Mouse (Mus musculus): ENCODE measurements around the gene Cryzl1. TPM values are rescaled to one million over a fixed set of nuclear protein-coding genes. Genes with fewer than 3 reads are reported as not detected.

Gene Cryzl1
- 106 and 111 TPM in 2 replicates for polyA plus RNA-seq (2015; fragmentation: Nextera tagmentation; extraction: Ambion mirVana)

- Histone ChIP-seq H3K9ac (replicated peaks; ENCODE audit: low read depth, low read length) (peak within 1 kb of the TSS; percentile 92), H3K4me3 (replicated peaks; ENCODE audit: low read length) (peak within 1 kb of the TSS; percentile 93), H3K27me3 (replicated peaks; ENCODE audit: control insufficient read depth, insufficient read depth, low read length) (no peaks in the 10 kb centered on the region), H3K4me2 (ENCODE audit: low read length) (peak within 1 kb of the TSS; percentile 89), H3K27ac (ENCODE audit: low read length) (peak within 1 kb of the TSS; percentile 97), H3K4me1 (replicated peaks; ENCODE audit: control insufficient read depth, insufficient read depth, low read length) (peaks cover 35% of the 10 kb centered on the region), H3K36me3 (ENCODE audit: control insufficient read depth, insufficient read depth) (no peaks in the 10 kb centered on the region), H3K9me3 (ENCODE audit: control insufficient read depth, low read length) (no peaks in the 10 kb centered on the region)
- ATAC-seq: peak; percentile 95
- 1% methylated on average over 46 of the region's 46 CpGs for WGBS
These were observed at the start of gene Cryzl1 for GRCm38 (mm10) chr16:91728123-91729065. TSS of gene Cryzl1 (minus strand) at chr16:91728975.

- peaks cover 33% of the 10 kb centered on the region for H3K4me1 ChIP-seq (replicated peaks; ENCODE audit: control insufficient read depth, insufficient read depth, low read length)
- H3K27me3 ChIP-seq (replicated peaks; ENCODE audit: control insufficient read depth, insufficient read depth, low read length): no peaks in the 10 kb centered on the region
- WGBS: 78% methylated on average over 7 of the region's 7 CpGs
- H3K9me3 ChIP-seq (ENCODE audit: control insufficient read depth, low read length): no peaks in the 10 kb centered on the region
- H3K36me3 ChIP-seq (ENCODE audit: control insufficient read depth, insufficient read depth): no peaks in the 10 kb centered on the region
- H3K4me2 ChIP-seq (ENCODE audit: low read length): no peak overlapping the region
- no peak for ATAC-seq
- H3K4me3 ChIP-seq (replicated peaks; ENCODE audit: low read length): no peak overlapping the region
- no peak overlapping the region for H3K27ac ChIP-seq (ENCODE audit: low read length)
- H3K9ac ChIP-seq (replicated peaks; ENCODE audit: low read depth, low read length): no peak overlapping the region
These were observed 43.8 kb upstream of the Cryzl1 start for GRCm38 (mm10) chr16:91772586-91772985.

DNA sequence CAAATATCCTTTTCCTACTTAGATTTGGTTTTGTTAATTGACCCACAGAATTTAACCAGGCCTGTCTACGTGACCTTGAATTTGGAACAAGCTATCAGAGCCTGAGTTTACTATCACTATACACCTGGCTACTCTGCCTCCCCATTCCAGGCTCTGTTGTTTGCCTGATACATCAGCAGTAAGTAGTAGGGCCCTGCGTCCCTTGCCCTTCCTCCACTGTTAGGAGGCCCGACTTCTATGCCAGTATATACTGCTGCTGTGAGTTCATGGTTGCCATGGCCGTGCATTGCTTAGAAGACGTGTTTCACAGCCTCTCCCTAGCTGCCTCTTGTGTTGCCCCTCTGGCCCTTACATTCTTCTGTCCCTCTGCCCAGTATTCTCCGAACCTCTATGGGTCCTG, 42.6 kb upstream of the Cryzl1 start:
- peak overlapping the region; percentile 70 for H3K27ac ChIP-seq (ENCODE audit: low read length)
- peaks cover 38% of the 10 kb centered on the region for H3K4me1 ChIP-seq (replicated peaks; ENCODE audit: control insufficient read depth, insufficient read depth, low read length)
- WGBS: 74% methylated on average over 6 of the region's 6 CpGs
- H3K27me3 ChIP-seq (replicated peaks; ENCODE audit: control insufficient read depth, insufficient read depth, low read length): no peaks in the 10 kb centered on the region
- H3K4me2 ChIP-seq (ENCODE audit: low read length): no peak overlapping the region
- H3K36me3 ChIP-seq (ENCODE audit: control insufficient read depth, insufficient read depth): no peaks in the 10 kb centered on the region
- H3K9me3 ChIP-seq (ENCODE audit: control insufficient read depth, low read length): no peaks in the 10 kb centered on the region
- peak; percentile 32; the same call in 1 of the 2 replicates for ATAC-seq
- peak overlapping the region; percentile 30; the same call in 1 of the 2 replicates for H3K9ac ChIP-seq (replicated peaks; ENCODE audit: low read depth, low read length)
- H3K4me3 ChIP-seq (replicated peaks; ENCODE audit: low read length): no peak overlapping the region

DNA sequence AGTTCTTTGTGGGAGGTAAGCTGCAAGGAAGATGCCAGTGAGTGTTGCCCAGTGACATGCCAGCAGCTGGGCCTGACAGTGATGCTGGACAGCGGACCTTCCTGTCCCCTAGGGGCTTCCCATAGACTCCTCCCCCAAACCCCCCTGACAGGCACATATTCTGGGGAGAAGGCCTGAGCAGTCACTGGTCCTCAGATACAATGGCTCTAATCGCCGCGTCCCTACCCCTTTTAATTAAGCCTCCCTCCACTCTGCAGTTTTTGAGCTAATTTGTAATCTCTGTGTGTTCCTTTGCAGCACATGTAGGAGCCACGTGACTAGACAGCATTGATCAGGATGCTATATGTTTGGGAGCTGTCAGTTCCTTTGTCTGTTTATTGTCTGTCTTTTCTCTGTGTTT, 41.9 kb upstream of the Cryzl1 start:
- Histone ChIP-seq H3K4me1 (replicated peaks; ENCODE audit: control insufficient read depth, insufficient read depth, low read length) (peaks cover 37% of the 10 kb centered on the region), H3K9me3 (ENCODE audit: control insufficient read depth, low read length) (no peaks in the 10 kb centered on the region), H3K4me3 (replicated peaks; ENCODE audit: low read length) (no peak overlapping the region), H3K36me3 (ENCODE audit: control insufficient read depth, insufficient read depth) (no peaks in the 10 kb centered on the region), H3K4me2 (ENCODE audit: low read length) (peak overlapping the region; percentile 9; the same call in 1 of the 2 replicates), H3K9ac (replicated peaks; ENCODE audit: low read depth, low read length) (peak overlapping the region; percentile 37; the same call in 1 of the 2 replicates), H3K27me3 (replicated peaks; ENCODE audit: control insufficient read depth, insufficient read depth, low read length) (no peaks in the 10 kb centered on the region), H3K27ac (ENCODE audit: low read length) (peak overlapping the region; percentile 70)
- WGBS: 0% methylated on average over 5 of the region's 5 CpGs
- ATAC-seq: peak; percentile 70

- WGBS: 69% methylated on average over 5 of the region's 5 CpGs
- peaks cover 36% of the 10 kb centered on the region for H3K4me1 ChIP-seq (replicated peaks; ENCODE audit: control insufficient read depth, insufficient read depth, low read length)
- H3K4me3 ChIP-seq (replicated peaks; ENCODE audit: low read length): no peak overlapping the region
- H3K27me3 ChIP-seq (replicated peaks; ENCODE audit: control insufficient read depth, insufficient read depth, low read length): no peaks in the 10 kb centered on the region
- no peak for ATAC-seq
- H3K27ac ChIP-seq (ENCODE audit: low read length): no peak overlapping the region; the same call in 1 of the 2 replicates
- H3K9ac ChIP-seq (replicated peaks; ENCODE audit: low read depth, low read length): no peak overlapping the region
- H3K9me3 ChIP-seq (ENCODE audit: control insufficient read depth, low read length): no peaks in the 10 kb centered on the region
- no peak overlapping the region for H3K4me2 ChIP-seq (ENCODE audit: low read length)
- no peaks in the 10 kb centered on the region for H3K36me3 ChIP-seq (ENCODE audit: control insufficient read depth, insufficient read depth)
These were observed 41.1 kb upstream of the Cryzl1 start for GRCm38 (mm10) chr16:91769911-91770310.

DNA sequence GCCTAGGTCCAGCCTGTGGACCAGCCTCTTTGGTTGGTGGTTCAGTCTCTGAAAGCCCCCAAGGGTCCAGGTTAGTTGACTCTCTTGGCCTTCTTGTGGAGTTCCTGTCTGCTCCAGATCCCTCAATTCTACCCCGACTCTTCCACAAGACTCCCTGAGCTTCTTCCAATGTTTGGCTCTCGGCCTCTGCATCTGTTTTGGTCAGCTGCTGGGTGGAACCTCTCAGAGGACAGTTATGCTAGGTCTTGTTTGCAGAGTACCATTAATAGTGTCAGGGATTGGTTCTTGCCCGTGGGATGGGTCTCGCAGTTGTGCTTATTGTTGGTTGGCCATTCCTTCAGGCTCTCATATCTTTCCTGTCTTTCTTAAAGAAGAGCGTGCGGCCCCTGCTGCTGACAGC, 39.8 kb upstream of the Cryzl1 start:
- H3K36me3 ChIP-seq (ENCODE audit: control insufficient read depth, insufficient read depth): no peaks in the 10 kb centered on the region
- peaks cover 39% of the 10 kb centered on the region for H3K4me1 ChIP-seq (replicated peaks; ENCODE audit: control insufficient read depth, insufficient read depth, low read length)
- no peaks in the 10 kb centered on the region for H3K27me3 ChIP-seq (replicated peaks; ENCODE audit: control insufficient read depth, insufficient read depth, low read length)
- no peak for ATAC-seq
- H3K4me3 ChIP-seq (replicated peaks; ENCODE audit: low read length): no peak overlapping the region
- 98% methylated on average over 6 of the region's 6 CpGs for WGBS
- no peaks in the 10 kb centered on the region for H3K9me3 ChIP-seq (ENCODE audit: control insufficient read depth, low read length)
- H3K4me2 ChIP-seq (ENCODE audit: low read length): no peak overlapping the region
- no peak overlapping the region for H3K27ac ChIP-seq (ENCODE audit: low read length)
- no peak overlapping the region for H3K9ac ChIP-seq (replicated peaks; ENCODE audit: low read depth, low read length)

- no peak for ATAC-seq
- Histone ChIP-seq H3K27me3 (replicated peaks; ENCODE audit: control insufficient read depth, insufficient read depth, low read length) (no peaks in the 10 kb centered on the region), H3K4me2 (ENCODE audit: low read length) (no peak overlapping the region), H3K9me3 (ENCODE audit: control insufficient read depth, low read length) (no peaks in the 10 kb centered on the region), H3K4me3 (replicated peaks; ENCODE audit: low read length) (no peak overlapping the region), H3K9ac (replicated peaks; ENCODE audit: low read depth, low read length) (no peak overlapping the region), H3K4me1 (replicated peaks; ENCODE audit: control insufficient read depth, insufficient read depth, low read length) (peaks cover 41% of the 10 kb centered on the region), H3K36me3 (ENCODE audit: control insufficient read depth, insufficient read depth) (no peaks in the 10 kb centered on the region), H3K27ac (ENCODE audit: low read length) (no peak overlapping the region; the same call in 1 of the 2 replicates)
- 71% methylated on average over 11 of the region's 11 CpGs for WGBS
These were observed 38.5 kb upstream of the Cryzl1 start for GRCm38 (mm10) chr16:91767165-91767701.

GRCm38 (mm10) chr16:91765816-91766210, 37.0 kb upstream of the Cryzl1 start:
- Histone ChIP-seq H3K4me3 (replicated peaks; ENCODE audit: low read length) (no peak overlapping the region), H3K9ac (replicated peaks; ENCODE audit: low read depth, low read length) (no peak overlapping the region), H3K27ac (ENCODE audit: low read length) (no peak overlapping the region), H3K36me3 (ENCODE audit: control insufficient read depth, insufficient read depth) (no peaks in the 10 kb centered on the region), H3K9me3 (ENCODE audit: control insufficient read depth, low read length) (no peaks in the 10 kb centered on the region), H3K4me2 (ENCODE audit: low read length) (no peak overlapping the region), H3K27me3 (replicated peaks; ENCODE audit: control insufficient read depth, insufficient read depth, low read length) (no peaks in the 10 kb centered on the region), H3K4me1 (replicated peaks; ENCODE audit: control insufficient read depth, insufficient read depth, low read length) (peaks cover 36% of the 10 kb centered on the region)
- 81% methylated on average over 15 of the region's 15 CpGs for WGBS
- ATAC-seq: no peak

GRCm38 (mm10) chr16:91765121-91765815, 36.5 kb upstream of the Cryzl1 start:
- no peak overlapping the region for H3K9ac ChIP-seq (replicated peaks; ENCODE audit: low read depth, low read length)
- no peak for ATAC-seq
- H3K27me3 ChIP-seq (replicated peaks; ENCODE audit: control insufficient read depth, insufficient read depth, low read length): no peaks in the 10 kb centered on the region
- H3K4me1 ChIP-seq (replicated peaks; ENCODE audit: control insufficient read depth, insufficient read depth, low read length): peaks cover 30% of the 10 kb centered on the region
- no peak overlapping the region for H3K4me3 ChIP-seq (replicated peaks; ENCODE audit: low read length)
- H3K27ac ChIP-seq (ENCODE audit: low read length): no peak overlapping the region
- H3K36me3 ChIP-seq (ENCODE audit: control insufficient read depth, insufficient read depth): no peaks in the 10 kb centered on the region
- H3K9me3 ChIP-seq (ENCODE audit: control insufficient read depth, low read length): no peaks in the 10 kb centered on the region
- 84% methylated on average over 15 of the region's 15 CpGs for WGBS
- H3K4me2 ChIP-seq (ENCODE audit: low read length): no peak overlapping the region

Data from forebrain, embryonic 16.5 days (tissue).